Comparison of ENCODE assay signal across 29 mouse cellular contexts in genomic region chr11:108464715-108465301, GRCm38 (mm10). TPM values are rescaled to one million over a fixed set of nuclear protein-coding genes. Genes with fewer than 3 reads are reported as not detected.
DNase-seq lines count a peak whose midpoint lies in the region; ATAC-seq and TF ChIP-seq lines count a peak whose summit lies in the region.
"Had no signal": no experiment of that assay in that cellular context is flagged by ENCODE, and none has a peak within 500 bp of the region (broad histone marks: within the 10 kb centered on the region; RNA-seq: fewer than 3 reads in every experiment).

No protein-coding gene starts in this region.

- no peak for TF ChIP-seq CTCF in lung, embryonic 14.5 days (IDR thresholded peaks at IDR 0.05; ENCODE audit: low read depth)

- no peak for DNase-seq in heart, adult 11 months
- DNase-seq in lung, embryonic 14.5 days = peak; percentile 69
- no peak for DNase-seq in lung, postnatal 10 days
- DNase-seq in neural tube, embryonic 10.5 days (ENCODE audit: extremely low spot score, low spot score) = no peak
- DNase-seq in testis, postnatal 10 days (ENCODE audit: low spot score) = no peak
- DNase-seq: adrenal gland, postnatal 14 days; cerebellum, adult 11-12 months; cerebellum, adult 9-11 months; embryo, embryonic 11 days; gastrocnemius, adult 2 months; gastrocnemius, postnatal 36 days; heart, adult 2 months; kidney, adult 11 months; kidney, postnatal 36 days; liver; right cerebral cortex, postnatal 25 days; thymus, adult 2 months; thymus, postnatal 36 days had no signal

- H3K4me1 ChIP-seq in heart, embryonic 14.5 days (ENCODE audit: control insufficient read depth in 2 of 2, insufficient read depth in 2 of 2, low read length in 2 of 2) = peaks cover 0 to 10% of the 10 kb centered on the region in 2 experiments; a peak in 2 of 4 replicates
- peaks cover 3% of the 10 kb centered on the region; the same call in 1 of the 2 replicates for H3K4me1 ChIP-seq in lung, embryonic 14.5 days (ENCODE audit: insufficient read depth)
- H3K4me1 ChIP-seq in neural tube, embryonic 12.5 days = no peaks in the 10 kb centered on the region
- H3K4me1 ChIP-seq: embryonic facial prominence, embryonic 12.5 days; hindbrain, embryonic 10.5 days; hindbrain, embryonic 15.5 days had no signal

- no peaks in the 10 kb centered on the region for H3K27me3 ChIP-seq in heart, embryonic 14.5 days (ENCODE audit: control insufficient read depth, insufficient read depth, low read length)
- no peaks in the 10 kb centered on the region for H3K27me3 ChIP-seq in lung, embryonic 14.5 days (ENCODE audit: insufficient read depth, low read length)
- no peaks in the 10 kb centered on the region for H3K27me3 ChIP-seq in neural tube, embryonic 12.5 days (replicated peaks)
- H3K27me3 ChIP-seq: embryonic facial prominence, embryonic 12.5 days; hindbrain, embryonic 15.5 days had no signal

- H3K9ac ChIP-seq in heart, embryonic 14.5 days (ENCODE audit: low read length) = no peak overlapping the region
- H3K9ac ChIP-seq in lung, embryonic 14.5 days = no peak overlapping the region
- no peak overlapping the region for H3K9ac ChIP-seq in neural tube, embryonic 12.5 days
- H3K9ac ChIP-seq: embryonic facial prominence, embryonic 12.5 days; hindbrain, embryonic 15.5 days; liver, embryonic 14.5 days had no signal

- WGBS in heart, embryonic 14.5 days = 76% methylated on average over 4 of the region's 4 CpGs
- WGBS in lung, embryonic 14.5 days = 36% methylated on average over 4 of the region's 4 CpGs
- WGBS in neural tube, embryonic 12.5 days = 48% methylated on average over 4 of the region's 4 CpGs

- no peak overlapping the region for H3K27ac ChIP-seq in heart, embryonic 14.5 days (replicated peaks in 1 of 2; ENCODE audit: control insufficient read depth in 1 of 2, insufficient read depth in 1 of 2, low read depth in 2 of 2, low read length in 2 of 2)
- H3K27ac ChIP-seq in lung, embryonic 14.5 days (ENCODE audit: low read depth) = no peak overlapping the region
- H3K27ac ChIP-seq in neural tube, embryonic 12.5 days = no peak overlapping the region
- H3K27ac ChIP-seq: embryonic facial prominence, embryonic 12.5 days; gastrocnemius, adult 2 months; heart, adult 2 months; hindbrain, embryonic 10.5 days; hindbrain, embryonic 15.5 days; liver, embryonic 14.5 days had no signal

- peak overlapping the region; percentile 32 for H3K4me2 ChIP-seq in heart, embryonic 14.5 days (ENCODE audit: low read length)
- peak overlapping the region; percentile 7; the same call in 1 of the 2 replicates for H3K4me2 ChIP-seq in lung, embryonic 14.5 days
- H3K4me2 ChIP-seq in neural tube, embryonic 12.5 days (replicated peaks) = no peak overlapping the region
- H3K4me2 ChIP-seq: embryonic facial prominence, embryonic 12.5 days; hindbrain, embryonic 15.5 days had no signal

- ATAC-seq in heart, embryonic 14.5 days (ENCODE audit: insufficient number of reproducible peaks, insufficient read depth, low FRiP score, low read depth) = no peak
- ATAC-seq in lung, embryonic 14.5 days (ENCODE audit: insufficient read depth) = peak; percentile 83; the same call in 1 of the 2 replicates
- ATAC-seq in neural tube, embryonic 12.5 days (ENCODE audit: low FRiP score, low read depth) = peak; percentile 56
- ATAC-seq: CD4-positive, CD25-positive, alpha-beta regulatory T cell, adult 4 months; forebrain, embryonic 14.5 days; inflammation-experienced regulatory T-cells, adult 6 months; lung, postnatal 0 days; midbrain, embryonic 16.5 days had no signal

- no peak overlapping the region for H3K4me3 ChIP-seq in heart, embryonic 14.5 days (ENCODE audit: control insufficient read depth in 1 of 2, insufficient read depth in 1 of 2, low read depth in 1 of 2, low read length in 2 of 2)
- no peak overlapping the region for H3K4me3 ChIP-seq in lung, embryonic 14.5 days (ENCODE audit: low read depth, low read length)
- no peak overlapping the region for H3K4me3 ChIP-seq in neural tube, embryonic 12.5 days
- H3K4me3 ChIP-seq: embryonic facial prominence, embryonic 12.5 days; gastrocnemius, adult 2 months; heart, adult 2 months; hindbrain, embryonic 10.5 days; hindbrain, embryonic 15.5 days had no signal

- no peaks in the 10 kb centered on the region for H3K36me3 ChIP-seq in heart, embryonic 14.5 days (ENCODE audit: control insufficient read depth, insufficient read depth, low read length)
- H3K36me3 ChIP-seq in lung, embryonic 14.5 days (ENCODE audit: insufficient read depth) = no peaks in the 10 kb centered on the region
- no peaks in the 10 kb centered on the region for H3K36me3 ChIP-seq in neural tube, embryonic 12.5 days
- H3K36me3 ChIP-seq: embryonic facial prominence, embryonic 12.5 days; hindbrain, embryonic 15.5 days had no signal

- no peaks in the 10 kb centered on the region for H3K9me3 ChIP-seq in heart, embryonic 14.5 days (ENCODE audit: control insufficient read depth, low read length)
- no peaks in the 10 kb centered on the region for H3K9me3 ChIP-seq in lung, embryonic 14.5 days (ENCODE audit: low read depth, low read length)
- no peaks in the 10 kb centered on the region for H3K9me3 ChIP-seq in neural tube, embryonic 12.5 days
- H3K9me3 ChIP-seq: embryonic facial prominence, embryonic 12.5 days; hindbrain, embryonic 10.5 days; hindbrain, embryonic 15.5 days had no signal

RNA-seq across cellular contexts. Expression of gene Cep112, which starts 39.8 kb away (rescaled TPM):
- 9.2 and 10.7 TPM in 2 replicates for polyA plus RNA-seq in heart, embryonic 14.5 days (2014; fragmentation: Nextera tagmentation; extraction: Ambion mirVana)
- polyA plus RNA-seq in lung, embryonic 14.5 days (2014; fragmentation: Nextera tagmentation; extraction: Ambion mirVana) = 20.2 and 21.9 TPM in 2 replicates
- polyA plus RNA-seq in neural tube, embryonic 12.5 days (2016; fragmentation: Nextera tagmentation; extraction: Ambion mirVana) = 9.8 and 10.7 TPM in 2 replicates
